Mouse (Mus musculus) activated CD4-positive, CD25-positive, alpha-beta regulatory T cell, adult 4 months (primary cell): ENCODE results near the gene Gse1. TPM values are rescaled to one million over a fixed set of nuclear protein-coding genes. Genes with fewer than 3 reads are reported as not detected.

ENCODE experiments used
- ATAC-seq: one replicate; pipeline ENCODE4 v1.8.0; 2017
- polyA plus RNA-seq, 2 experiments: library from polyadenylated mRNA; unstranded; fragments of 100-300 nt; shearing (Covaris generic); gene quantifications; one replicate each; pipeline ENCODE4 v1.2.1; 2017

Gse1 gene
- polyA plus RNA-seq, 2 experiments from 2014 or later: 2.9 to 4.1 TPM

- ATAC-seq: no peak
Observed at GRCm38 (mm10) chr8:120378306-120378705, 150.1 kb downstream of the Gse1 start.

DNA sequence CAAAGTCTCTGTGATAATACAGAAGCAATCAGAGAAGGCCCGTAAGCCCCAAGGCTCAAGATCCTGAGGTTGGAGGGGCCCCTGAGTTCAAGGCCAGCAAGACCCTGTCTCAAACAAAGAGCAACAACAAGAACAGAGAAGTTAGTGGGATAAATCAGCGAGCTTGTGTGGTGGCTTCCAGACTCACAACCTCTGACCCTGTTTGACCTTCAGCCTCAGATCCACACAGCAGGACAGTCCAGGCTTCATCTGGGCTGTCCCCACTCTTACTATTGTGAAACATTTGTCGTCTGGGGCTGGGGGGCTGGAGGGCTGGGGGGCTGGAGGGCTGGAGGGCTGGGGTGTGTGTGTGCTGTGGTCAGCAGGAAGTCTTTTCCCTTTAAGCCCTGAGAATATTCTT, 150.8 kb downstream of the Gse1 start:
- ATAC-seq: no peak

GRCm38 (mm10) chr8:120381865-120382264, 153.6 kb downstream of the Gse1 start:
- ATAC-seq: no peak

GRCm38 (mm10) chr8:120382436-120383203, 154.4 kb downstream of the Gse1 start:
- no peak for ATAC-seq

DNA sequence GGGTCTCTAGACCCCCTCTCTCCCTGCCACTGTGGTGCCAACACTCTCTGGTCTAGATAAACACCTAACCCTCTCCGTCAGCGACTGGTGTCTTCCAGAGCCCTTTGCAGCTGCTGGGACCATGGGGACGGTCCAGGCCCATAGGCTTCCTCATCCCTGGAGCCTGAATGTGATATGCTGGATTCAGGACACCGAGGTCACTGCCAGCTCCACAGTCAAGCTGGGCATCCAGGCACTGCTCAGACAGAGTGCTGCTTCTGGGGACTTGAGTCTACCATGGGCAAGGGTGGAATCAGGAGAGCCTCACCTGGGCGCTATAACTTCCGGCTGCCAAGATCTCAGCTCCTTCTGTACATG, 154.9 kb downstream of the Gse1 start:
- ATAC-seq: no peak

DNA sequence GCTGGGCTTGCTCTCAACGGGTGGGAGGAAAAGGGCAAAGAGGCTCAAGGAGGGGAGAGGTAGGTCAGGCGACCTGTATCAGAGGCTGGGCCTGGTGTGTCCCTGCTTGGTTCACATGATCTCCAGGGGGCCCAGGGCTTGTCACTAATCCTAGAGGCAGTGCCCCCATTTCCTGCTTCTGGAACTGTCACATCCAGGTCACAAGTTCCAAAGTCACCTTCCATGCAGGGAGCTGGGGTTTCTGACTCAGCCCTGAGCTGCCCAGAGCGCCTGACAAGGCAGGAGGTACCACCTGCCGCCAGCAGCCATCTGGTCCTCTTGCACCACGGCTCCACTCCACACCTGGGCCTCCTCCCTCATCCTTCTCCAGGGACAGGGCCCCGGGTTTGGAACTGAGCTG, 155.5 kb downstream of the Gse1 start:
- no peak for ATAC-seq

DNA sequence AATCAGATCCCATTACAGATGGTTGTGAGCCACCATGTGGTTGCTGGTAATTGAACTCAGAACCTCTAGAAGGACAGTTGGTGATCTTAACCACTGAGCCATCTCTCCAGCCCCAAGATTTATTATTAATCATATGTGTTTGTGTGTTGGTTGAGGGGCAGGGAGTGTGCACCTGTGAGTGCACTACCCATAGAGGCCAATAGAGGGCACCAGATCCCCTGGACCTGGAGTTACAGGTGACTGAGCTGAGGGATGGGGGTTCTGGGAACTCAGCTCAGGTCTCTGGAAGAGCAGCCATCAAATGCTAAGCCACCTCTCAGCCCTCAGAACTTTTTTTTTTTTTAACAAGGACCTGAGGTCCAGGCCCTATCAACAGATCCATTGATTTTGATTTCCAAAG, 156.5 kb downstream of the Gse1 start:
- no peak for ATAC-seq

- no peak for ATAC-seq
Observed at GRCm38 (mm10) chr8:120388246-120388645, 160.0 kb downstream of the Gse1 start.

DNA sequence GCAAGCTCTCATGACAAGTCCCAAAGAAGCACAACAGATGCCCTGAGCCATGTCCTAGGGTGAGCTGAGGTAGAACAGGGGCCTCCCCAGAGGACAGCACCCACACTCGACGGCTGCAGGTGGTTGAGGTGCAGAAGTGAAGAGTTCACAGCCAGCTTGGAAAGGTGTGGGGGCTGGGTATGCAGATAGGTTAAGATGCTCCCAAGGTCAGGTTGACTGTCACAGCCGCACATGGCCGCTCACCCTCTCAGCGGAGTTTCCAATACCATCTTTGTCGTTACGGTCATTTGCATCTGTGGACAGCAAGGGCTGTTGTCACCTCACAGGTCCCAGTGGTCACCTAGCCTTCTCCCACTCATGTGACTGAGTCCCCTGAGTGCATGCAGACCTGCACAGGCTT, 162.3 kb downstream of the Gse1 start:
- ATAC-seq: no peak

- no peak for ATAC-seq
Observed at GRCm38 (mm10) chr8:120391856-120392255, 163.6 kb downstream of the Gse1 start.

GRCm38 (mm10) chr8:120393085-120393484, 164.8 kb downstream of the Gse1 start:
- no peak for ATAC-seq

GRCm38 (mm10) chr8:120393871-120394275, 165.6 kb downstream of the Gse1 start:
- ATAC-seq: no peak

GRCm38 (mm10) chr8:120395892-120396291, 167.6 kb downstream of the Gse1 start:
- ATAC-seq: no peak

GRCm38 (mm10) chr8:120396756-120397155, 168.5 kb downstream of the Gse1 start:
- peak; percentile 82 for ATAC-seq

- no peak for ATAC-seq
Observed at GRCm38 (mm10) chr8:120397444-120398411, 169.5 kb downstream of the Gse1 start.

GRCm38 (mm10) chr8:120399212-120399934, 171.1 kb downstream of the Gse1 start:
- ATAC-seq: no peak

- ATAC-seq: no peak
Observed at GRCm38 (mm10) chr8:120401216-120401615, 173.0 kb downstream of the Gse1 start.

DNA sequence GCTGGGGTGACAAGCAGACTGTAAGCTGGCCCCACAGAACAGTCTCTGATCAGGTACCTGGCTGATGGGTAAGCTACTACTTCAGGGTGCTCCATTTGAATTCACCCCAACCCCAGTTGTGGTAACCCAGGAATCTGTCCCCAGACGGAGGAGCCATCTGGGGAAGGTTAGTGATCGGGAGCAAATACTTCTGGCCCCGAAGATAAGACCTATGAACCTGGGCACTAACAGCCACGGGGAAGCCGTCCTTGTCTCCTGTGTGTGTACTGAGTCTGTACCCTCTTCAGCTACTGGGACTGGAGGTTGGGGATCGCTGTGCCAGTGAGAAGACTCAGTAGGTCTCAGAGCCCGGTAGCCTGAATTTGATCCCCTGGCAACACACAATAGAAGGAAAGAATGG, 173.5 kb downstream of the Gse1 start:
- ATAC-seq: no peak

DNA sequence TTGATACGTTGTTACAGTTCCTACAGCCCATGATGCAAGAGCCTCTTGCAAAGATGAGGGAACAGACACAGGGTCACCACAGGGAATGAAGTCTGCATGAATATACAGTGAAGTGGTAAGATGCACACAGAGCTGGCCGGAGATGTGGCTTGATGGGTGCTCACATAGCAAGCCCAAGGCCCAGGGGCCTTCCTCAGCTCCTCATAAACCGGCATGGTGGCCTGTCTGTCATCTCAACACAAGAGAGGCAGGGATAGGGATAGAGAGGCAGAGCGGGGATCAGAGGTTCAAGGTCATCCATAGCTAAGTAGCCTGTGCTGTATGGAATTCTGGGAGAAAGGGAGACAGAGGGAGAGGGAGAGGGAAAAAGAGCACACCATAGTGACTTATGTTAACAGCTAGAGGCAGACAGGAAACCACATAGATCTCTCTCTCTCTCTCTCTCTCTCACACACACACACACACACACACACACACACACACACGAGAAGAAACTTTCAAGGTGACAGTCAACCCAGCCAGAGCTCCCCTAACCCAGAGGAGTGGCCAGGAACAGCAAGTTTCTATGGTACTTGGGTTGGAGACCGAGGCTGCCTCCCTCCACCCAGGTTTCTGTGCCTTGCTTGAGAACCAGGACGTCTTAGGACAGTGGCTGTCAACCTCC, 175.5 kb downstream of the Gse1 start:
- no peak for ATAC-seq

DNA sequence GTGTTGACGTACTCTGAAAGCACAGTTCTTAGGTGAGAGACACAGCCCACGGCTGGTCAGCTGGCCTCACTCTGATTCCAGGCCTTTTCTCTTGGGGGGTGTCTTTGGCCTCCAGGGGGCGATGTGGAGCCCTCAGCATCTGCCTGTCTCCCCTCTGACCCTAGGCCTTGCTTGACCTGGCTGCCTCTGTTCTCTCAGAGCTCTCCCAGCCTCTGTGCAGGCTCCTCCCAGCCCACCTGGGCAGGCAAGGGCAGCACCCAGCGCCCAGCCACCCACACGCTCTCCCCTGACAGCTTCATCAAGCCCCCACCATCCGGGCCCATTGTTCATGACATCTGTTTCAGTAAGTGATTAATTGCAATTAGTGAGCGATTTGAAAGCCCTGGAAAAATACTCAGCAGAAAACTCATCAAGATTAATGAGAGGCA, 176.4 kb downstream of the Gse1 start:
- ATAC-seq: no peak

DNA sequence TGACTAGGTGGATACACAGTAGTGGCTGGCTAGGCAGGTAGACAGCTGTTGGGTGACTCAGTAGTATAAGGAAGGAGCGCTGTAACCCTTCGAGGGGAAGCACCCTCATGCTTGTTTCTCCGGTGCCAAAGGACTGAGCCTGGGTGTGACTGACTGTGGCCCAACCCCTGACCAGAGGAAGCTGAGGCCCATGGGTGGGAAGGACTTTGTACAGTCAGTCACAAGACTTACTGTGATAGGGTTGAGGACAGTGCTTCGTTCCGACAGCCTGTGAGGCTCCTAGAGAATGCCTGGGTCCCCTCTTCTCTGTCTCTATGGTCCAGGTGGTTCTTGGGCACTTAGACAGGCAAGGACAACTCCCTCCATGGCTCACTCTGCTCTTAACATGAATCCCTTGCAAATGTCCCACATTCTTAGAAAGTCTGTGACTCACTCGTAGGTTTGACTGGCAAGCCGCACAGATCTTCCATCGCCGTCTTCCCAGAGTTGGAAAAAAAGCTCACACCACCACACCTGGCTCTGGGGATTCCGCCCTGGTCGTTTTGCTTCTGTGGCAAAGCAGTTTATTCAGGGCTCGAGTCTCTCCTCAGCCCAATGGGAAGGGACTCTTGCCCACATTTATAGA, 177.9 kb downstream of the Gse1 start:
- no peak for ATAC-seq

DNA sequence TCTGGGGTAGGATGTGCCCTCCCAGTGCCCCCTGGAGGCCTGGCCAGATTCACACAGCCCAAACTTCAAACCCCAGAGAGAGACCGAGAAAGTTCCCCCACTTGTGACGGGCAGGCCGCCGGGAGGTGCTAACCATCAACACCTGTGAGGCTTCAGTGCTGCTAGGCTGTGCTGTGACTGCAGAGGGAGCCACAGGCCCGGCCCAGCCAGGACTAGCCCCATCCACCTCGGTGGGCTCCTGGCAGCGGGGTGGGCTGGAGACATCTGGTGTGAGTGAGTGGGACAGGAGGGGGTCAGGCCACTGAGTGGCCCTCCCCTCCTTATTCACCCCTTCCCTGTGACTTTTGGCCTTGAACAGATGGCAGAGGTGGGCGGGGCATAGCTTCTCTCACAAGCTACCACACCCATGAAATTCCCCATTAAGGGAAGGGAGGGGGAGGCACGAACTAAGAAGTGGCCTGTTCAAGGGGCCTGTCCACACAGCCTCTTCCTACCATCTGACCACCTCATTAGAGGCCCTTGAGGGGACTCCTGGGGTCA, 179.5 kb downstream of the Gse1 start:
- ATAC-seq: no peak
